Comparison of ENCODE assay signal across 7 mouse cellular contexts in the genomic region with DNA sequence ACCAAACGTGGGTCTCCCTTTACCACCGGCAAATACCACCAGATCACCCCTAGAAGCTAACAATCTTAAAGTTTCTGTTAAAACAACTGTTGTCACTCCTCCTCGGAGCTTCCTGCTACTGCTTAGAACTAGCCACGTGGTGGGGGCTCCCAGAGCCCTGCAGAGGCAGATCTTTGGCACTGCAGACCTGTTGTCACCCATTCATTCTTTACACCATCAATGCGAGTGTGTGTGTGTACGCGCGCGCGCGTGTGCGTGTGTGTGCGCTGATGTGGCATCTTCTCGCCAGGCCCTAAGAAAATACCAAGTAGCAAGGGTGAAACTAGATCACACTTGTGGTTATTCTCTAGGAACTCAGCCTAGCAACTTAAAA. TPM values are rescaled to one million over a fixed set of nuclear protein-coding genes. Genes with fewer than 3 reads are reported as not detected.
A peak's percentile ranks its signal among the peaks of the same experiment; 100 is the strongest.
DNase-seq lines count a peak whose midpoint lies in the region; ATAC-seq lines count a peak whose summit lies in the region.

No protein-coding gene starts in this region.

- H3K4me2 ChIP-seq in intestine, embryonic 14.5 days (ENCODE audit: low read length): peak overlapping the region; percentile 61

- peak overlapping the region; percentile 94 for H3K9ac ChIP-seq in intestine, embryonic 14.5 days (ENCODE audit: low read length)

- DNase-seq in right cerebral cortex, postnatal 10 days (ENCODE audit: low spot score in 2 of 2): peak; percentile 35 to 50
- no peak for DNase-seq in right cerebral cortex, postnatal 14 days
- peak; percentile 62 for DNase-seq in ZHBTc4 (ENCODE audit: low read depth, low spot score)
- no peak for DNase-seq in intestine, embryonic 14.5 days (ENCODE audit: low spot score)
- peak; percentile 11 for DNase-seq in lung, postnatal 14 days
- DNase-seq in spleen, adult 12 weeks (ENCODE audit: low spot score): peak; percentile 41

- H3K4me1 ChIP-seq in intestine, embryonic 14.5 days (replicated peaks; ENCODE audit: control insufficient read depth, insufficient read depth, low read length): peaks cover 26% of the 10 kb centered on the region

- peak overlapping the region; percentile 88 for H3K4me3 ChIP-seq in intestine, embryonic 14.5 days (ENCODE audit: low read depth, low read length)

- H3K9me3 ChIP-seq in intestine, embryonic 14.5 days (ENCODE audit: control insufficient read depth, low read length): no peaks in the 10 kb centered on the region

- H3K27ac ChIP-seq in intestine, embryonic 14.5 days (ENCODE audit: low read depth): peak overlapping the region; percentile 93; the same call in 1 of the 2 replicates

- H3K36me3 ChIP-seq in intestine, embryonic 14.5 days (ENCODE audit: control insufficient read depth, insufficient read depth, low read length): peaks cover 5% of the 10 kb centered on the region; the same call in 1 of the 2 replicates

- peak; percentile 53 for ATAC-seq in erythroid progenitor cell, adult 5-6 weeks (replicated peaks; ENCODE audit: low FRiP score, poor library complexity, severe bottlenecking)
- peak; percentile 56; the same call in 1 of the 2 replicates for ATAC-seq in intestine, embryonic 14.5 days (replicated peaks; ENCODE audit: low FRiP score, low TSS enrichment, low read depth)

- H3K27me3 ChIP-seq in intestine, embryonic 14.5 days (replicated peaks; ENCODE audit: control insufficient read depth, insufficient read depth, low read length): no peaks in the 10 kb centered on the region

- 2% methylated on average over 14 of the region's 14 CpGs for WGBS in intestine, embryonic 14.5 days

RNA-seq across cellular contexts. Expression of a gene that starts 3.9 kb away (rescaled TPM):
- 114 and 132 TPM in 2 replicates for total RNA-seq in erythroid progenitor cell, adult 5-6 weeks (2015; ENCODE audit: low replicate concordance)
- total RNA-seq in erythroid progenitor cell, adult 5-6 weeks (2017; ENCODE audit: low replicate concordance): 152 and 181 TPM in 2 replicates
- 79.1 and 86.6 TPM in 2 replicates for polyA plus RNA-seq in intestine, embryonic 14.5 days (2014; fragmentation: Nextera tagmentation; extraction: Ambion mirVana)

Comparison
In these comparisons a context has a peak if more than half of its experiments do, and no peak if none do; other contexts are left out.
1. DNase-seq: peak in right cerebral cortex, postnatal 10 days (2 of 2), ZHBTc4 (single experiment), lung, postnatal 14 days (single experiment) and spleen, adult 12 weeks (single experiment); none in right cerebral cortex, postnatal 14 days (single experiment) and intestine, embryonic 14.5 days (single experiment).